Mouse (Mus musculus) heart, adult 2 months (tissue): Measurements from ENCODE around the gene Olfr773. TPM values are rescaled to one million over a fixed set of nuclear protein-coding genes. Genes with fewer than 3 reads are reported as not detected.
"Not testable (repeated sequence)": the region's sequence is repeated elsewhere in the genome, so short reads cannot be mapped to it uniquely, and the experiment has no call there.

Experiments used
- DNase-seq, 2 experiments: peaks; one replicate each; pipeline ENCODE4 v3.0.0; 2021
- H3K27ac ChIP-seq: fragments of 200-600 bp; 2 replicates; pipeline ENCODE4 v1.8.1; 2022
- H3K27me3 ChIP-seq: fragments of 200-500 bp; 2 replicates; pipeline ENCODE4 v1.6.1; 2012; ENCODE audit warnings: mild to moderate bottlenecking, low read length, inconsistent platforms, mixed read lengths; ENCODE audit not compliant: control insufficient read depth, insufficient read depth
- H3K36me3 ChIP-seq: fragments of 200-500 bp; 2 replicates; pipeline ENCODE4 v1.6.1; 2012; ENCODE audit warnings: low read length, inconsistent platforms; ENCODE audit not compliant: control insufficient read depth, insufficient read depth
- H3K4me1 ChIP-seq: fragments of 200-500 bp; 2 replicates; pipeline ENCODE4 v1.6.1; 2011; ENCODE audit warnings: low read length; ENCODE audit not compliant: control insufficient read depth, insufficient read depth
- H3K4me3 ChIP-seq: fragments of 200-600 bp; 2 replicates; pipeline ENCODE4 v1.8.1; 2022
- H3K79me2 ChIP-seq: fragments of 200-500 bp; replicated peaks from 2 replicates; pipeline ENCODE4 v1.6.1; 2012; ENCODE audit warnings: mild to moderate bottlenecking, inconsistent platforms, low read length, moderate library complexity, mixed read lengths; ENCODE audit not compliant: control insufficient read depth, insufficient read depth
- H3K9ac ChIP-seq: fragments of 200-500 bp; 2 replicates; pipeline ENCODE4 v1.6.1; 2012; ENCODE audit warnings: low read depth, mild to moderate bottlenecking, control low read depth, inconsistent platforms, low read length, mixed read lengths
- CTCF ChIP-seq: fragments of 200-600 bp; IDR thresholded peaks from 2 replicates; pipeline ENCODE4 v1.8.1; 2022; ENCODE audit warnings: antibody characterized with exemption, mild to moderate bottlenecking, moderate library complexity
- EP300 ChIP-seq: fragments of 200-500 bp; IDR thresholded peaks from 2 replicates; pipeline ENCODE4 v1.6.1; 2011; ENCODE audit warnings: low read depth, low read length, control low read depth; ENCODE audit not compliant: insufficient read depth
- POLR2A ChIP-seq: fragments of 200-500 bp; IDR thresholded peaks from 2 replicates; pipeline ENCODE4 v1.6.1; 2011; ENCODE audit warnings: mild to moderate bottlenecking, low read depth, low read length, control low read depth; ENCODE audit not compliant: insufficient read depth
- WGBS: fragments of 180-500 bp; shearing (Covaris S2); methylation state at CpG from one replicate; pipeline ENCODE4 v1.1.7; 2018; 5-methylcytosine and 5-hydroxymethylcytosine counted together
- intact Hi-C: fragments of 180-260 bp; cut with DNase I; formaldehyde crosslinking; loops from one replicate; pipeline ENCODE4 v1.15.1; 2025
- long read RNA-seq: library from polyadenylated mRNA; stranded (forward); transcript quantifications from one replicate; pipeline ENCODE4 v2.0.0, GENCODE M21; 2021
- polyA plus RNA-seq: library from polyadenylated mRNA; depleted of rRNA; stranded (reverse); fragments of >200 nt; gene quantifications from 2 replicates; pipeline ENCODE4 v1.2.3, GENCODE M21; 2012; rRNA removed
- total RNA-seq, 2 experiments: library from RNA; stranded (reverse); gene quantifications; 2 replicates each; pipeline ENCODE4 v1.2.3; 2021

Gene Olfr773
- total RNA-seq (not detected), polyA plus RNA-seq (not detected in 2 replicates)
- long read RNA-seq = 0 reads

DNA sequence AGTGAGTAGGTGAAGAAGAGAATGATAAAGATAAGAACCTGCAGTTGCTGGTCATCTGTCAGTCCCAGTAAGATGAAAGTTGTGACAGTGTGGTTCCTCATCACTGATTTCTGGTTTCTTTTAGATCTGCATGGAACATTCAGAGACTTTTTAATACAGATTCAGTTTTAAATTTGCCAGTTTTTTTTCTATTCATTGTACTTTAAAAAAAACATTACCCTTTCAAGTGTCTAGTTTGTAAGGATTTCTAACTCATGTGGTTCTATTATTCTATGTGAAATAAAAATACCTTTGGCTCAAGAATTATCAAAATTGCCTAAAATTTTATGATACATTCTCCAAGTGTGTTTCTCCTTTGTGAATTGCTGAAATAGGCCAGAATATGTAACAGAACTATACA, at the start of gene Olfr773:
Gene Olfr773 (minus strand): TSS at position 101 of the 400 bp plus-strand sequence.
- H3K9ac ChIP-seq, H3K36me3 ChIP-seq, H3K4me3 ChIP-seq, DNase-seq, H3K4me1 ChIP-seq, H3K79me2 ChIP-seq, H3K27ac ChIP-seq, H3K27me3 ChIP-seq, intact Hi-C loops: not testable (repeated sequence)

DNA sequence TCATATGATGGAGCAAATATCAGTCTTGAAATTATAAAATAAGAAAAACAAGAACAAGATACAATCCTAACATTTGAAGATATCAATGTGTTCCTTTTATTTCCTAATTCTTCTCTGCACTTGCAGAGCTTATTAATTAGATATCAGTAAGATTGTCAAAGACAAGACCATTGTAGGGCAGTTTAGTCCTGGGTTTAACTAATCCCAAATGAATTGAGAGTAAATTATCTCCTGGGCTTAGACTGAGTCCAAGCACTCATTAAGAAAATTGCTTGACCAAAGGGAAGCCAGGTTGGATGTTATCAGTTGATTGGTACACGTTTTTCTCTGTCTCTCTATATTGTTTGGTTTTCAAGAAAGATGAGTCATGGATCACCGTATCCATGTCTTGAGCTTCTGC, 48.7 kb upstream of the Olfr773 start, which contains the start of gene Olfr774:
Gene Olfr774 (plus strand): TSS at position 301 of the 400 bp plus-strand sequence.
- no peak for TF ChIP-seq CTCF
- no peak for TF ChIP-seq POLR2A
- no peak for TF ChIP-seq EP300
- no peaks in the 10 kb centered on the region for H3K36me3 ChIP-seq
- no peaks in the 10 kb centered on the region for H3K27me3 ChIP-seq
- H3K4me1 ChIP-seq = no peaks in the 10 kb centered on the region
- 55% methylated on average over 2 of the region's 2 CpGs for WGBS
- no peak for DNase-seq
- H3K79me2 ChIP-seq = no peaks in the 10 kb centered on the region
- no peak within 1 kb of the TSS for H3K9ac ChIP-seq
- no peak within 1 kb of the TSS for H3K4me3 ChIP-seq
- intact Hi-C loops = no loop called here
- H3K27ac ChIP-seq = no peak within 1 kb of the TSS

DNA sequence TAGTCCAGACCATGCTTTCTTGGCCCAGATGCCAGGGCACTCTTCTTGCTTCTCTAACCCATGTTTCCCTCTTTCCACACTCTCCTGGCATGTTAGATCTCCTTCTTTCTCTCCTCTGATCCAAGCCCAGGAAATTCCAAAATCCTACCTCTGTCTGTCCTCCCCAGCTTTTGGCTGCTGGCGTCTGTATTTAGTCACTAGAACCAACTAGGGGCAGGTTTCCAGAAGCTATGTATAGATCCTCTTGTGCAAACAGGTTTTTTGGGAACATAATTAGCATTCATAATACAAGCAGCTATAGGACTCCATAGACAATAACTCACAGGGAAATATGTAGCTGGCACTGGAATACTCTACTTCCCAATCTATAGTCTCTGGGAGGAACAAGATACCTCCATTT, 43.5 kb upstream of the Olfr773 start:
- no peak overlapping the region for H3K4me3 ChIP-seq
- 54% methylated on average over 1 of the region's 1 CpGs for WGBS
- TF ChIP-seq EP300 (no peak), CTCF (no peak), POLR2A (no peak)
- no peaks in the 10 kb centered on the region for H3K27me3 ChIP-seq
- intact Hi-C loops = no loop called here
- H3K27ac ChIP-seq = no peak overlapping the region
- H3K9ac ChIP-seq = no peak overlapping the region
- no peak for DNase-seq
- no peaks in the 10 kb centered on the region for H3K36me3 ChIP-seq
- H3K79me2 ChIP-seq = no peaks in the 10 kb centered on the region
- no peaks in the 10 kb centered on the region for H3K4me1 ChIP-seq

DNA sequence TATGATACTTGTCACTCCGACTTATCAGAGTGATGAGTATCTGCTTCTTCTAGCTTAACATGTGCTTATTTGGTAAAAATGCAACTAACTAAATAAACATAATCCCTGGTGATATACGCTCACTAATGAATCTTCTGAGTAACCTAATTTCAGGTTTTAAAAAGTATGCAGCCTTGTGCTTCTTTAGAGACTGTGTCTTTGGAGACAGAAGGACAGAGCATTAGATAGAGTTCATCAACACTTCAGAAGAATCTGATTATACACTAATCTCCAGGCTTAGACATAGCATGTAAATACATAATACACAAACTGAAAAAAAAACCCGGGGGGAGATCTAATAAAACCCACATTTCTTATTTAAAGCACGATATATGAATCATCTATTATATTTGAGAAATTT, 9.4 kb downstream of the Olfr773 start, which contains the start of gene Olfr772:
Gene Olfr772 (minus strand): TSS at position 101 of the 400 bp plus-strand sequence.
- H3K9ac ChIP-seq, intact Hi-C loops, DNase-seq, H3K79me2 ChIP-seq, H3K36me3 ChIP-seq, H3K4me3 ChIP-seq, H3K27me3 ChIP-seq, H3K27ac ChIP-seq, H3K4me1 ChIP-seq: not testable (repeated sequence)
- WGBS = 75% methylated on average over 4 of the region's 4 CpGs

DNA sequence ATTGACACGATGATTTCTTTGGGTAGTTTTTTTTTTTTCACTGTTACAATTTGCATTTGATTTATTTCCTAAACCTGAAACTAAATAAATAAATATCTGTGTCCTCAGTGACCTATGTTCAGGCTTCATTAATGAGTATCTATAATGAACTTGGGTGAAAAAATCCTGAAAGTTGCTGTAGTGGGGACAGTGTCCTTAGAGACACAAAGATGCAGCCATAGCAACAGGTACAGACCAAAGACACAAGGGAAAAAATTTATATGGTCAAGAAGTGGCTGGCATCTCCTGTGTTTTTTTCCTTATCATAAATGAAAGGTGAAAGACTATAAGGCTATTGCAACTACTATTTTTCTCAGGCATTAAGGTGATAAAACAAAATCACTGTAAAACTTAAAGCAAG, 22.6 kb downstream of the Olfr773 start, which contains the start of gene Olfr771:
Gene Olfr771 (minus strand): TSS at position 101 of the 400 bp plus-strand sequence.
- Histone ChIP-seq H3K36me3 (no peaks in the 10 kb centered on the region), H3K27ac (no peak within 1 kb of the TSS), H3K27me3 (no peaks in the 10 kb centered on the region), H3K4me3 (no peak within 1 kb of the TSS), H3K9ac (no peak within 1 kb of the TSS), H3K79me2 (no peaks in the 10 kb centered on the region), H3K4me1 (no peaks in the 10 kb centered on the region)
- WGBS = 65% methylated on average over 1 of the region's 1 CpGs
- intact Hi-C loops = no loop called here
- TF ChIP-seq EP300 (no peak), POLR2A (no peak), CTCF (no peak)
- no peak for DNase-seq

DNA sequence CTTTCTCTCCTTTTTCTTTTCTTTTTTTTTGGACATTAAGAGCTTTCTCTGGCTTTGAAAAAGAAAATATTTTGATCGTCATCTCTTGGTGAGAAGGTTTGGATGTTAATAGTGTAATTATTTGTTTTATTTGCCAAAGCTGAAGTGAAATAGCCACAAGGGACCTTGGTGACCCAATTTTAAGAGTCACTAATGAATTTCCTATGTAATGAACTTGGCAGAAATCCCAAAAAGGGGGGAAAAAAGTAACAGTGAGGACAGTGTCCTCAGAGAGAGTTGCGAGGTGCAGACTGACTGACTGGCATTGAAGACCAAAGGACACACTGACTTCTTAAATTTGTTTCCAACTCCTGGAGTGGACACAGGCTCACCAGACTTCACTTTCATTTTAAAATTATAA, 48.3 kb downstream of the Olfr773 start, which contains the start of gene Olfr770:
Gene Olfr770 (minus strand): TSS at position 101 of the 400 bp plus-strand sequence.
- Histone ChIP-seq H3K4me1 (no peaks in the 10 kb centered on the region), H3K9ac (no peak within 1 kb of the TSS), H3K27me3 (no peaks in the 10 kb centered on the region), H3K27ac (no peak within 1 kb of the TSS), H3K36me3 (no peaks in the 10 kb centered on the region), H3K79me2 (no peaks in the 10 kb centered on the region), H3K4me3 (no peak within 1 kb of the TSS)
- no peak for DNase-seq
- 61% methylated on average over 2 of the region's 2 CpGs for WGBS
- TF ChIP-seq CTCF (no peak), EP300 (no peak), POLR2A (no peak)
- intact Hi-C loops = no loop called here

Other genes starting within 250 kb of the Olfr773 start
- gene Mettl7b, start 226.4 kb downstream of the Olfr773 start, total RNA-seq = not detected
- gene Mettl7b, start 226.4 kb downstream of the Olfr773 start, polyA plus RNA-seq = 0.18 and 0.53 TPM in 2 replicates
- gene Olfr9, start 198.0 kb downstream of the Olfr773 start, total RNA-seq = not detected
- not detected in 2 replicates for gene Olfr9, start 198.0 kb downstream of the Olfr773 start, polyA plus RNA-seq
- gene Olfr763, start 176.6 kb downstream of the Olfr773 start, total RNA-seq = not detected
- gene Olfr763, start 176.6 kb downstream of the Olfr773 start, polyA plus RNA-seq = not detected in 2 replicates
- not detected for gene Olfr764-ps1, start 147.5 kb downstream of the Olfr773 start, total RNA-seq
- not detected in 2 replicates for gene Olfr764-ps1, start 147.5 kb downstream of the Olfr773 start, polyA plus RNA-seq
- not detected for gene Olfr765, start 137.4 kb downstream of the Olfr773 start, total RNA-seq
- gene Olfr765, start 137.4 kb downstream of the Olfr773 start, polyA plus RNA-seq = not detected in 2 replicates
- not detected for gene Olfr766-ps1, start 118.4 kb downstream of the Olfr773 start, total RNA-seq
- gene Olfr766-ps1, start 118.4 kb downstream of the Olfr773 start, polyA plus RNA-seq = not detected in 2 replicates
- gene Olfr767, start 104.5 kb downstream of the Olfr773 start, total RNA-seq = not detected
- gene Olfr767, start 104.5 kb downstream of the Olfr773 start, polyA plus RNA-seq = not detected in 2 replicates
- gene Olfr768, start 88.0 kb downstream of the Olfr773 start, total RNA-seq = not detected
- gene Olfr768, start 88.0 kb downstream of the Olfr773 start, polyA plus RNA-seq = not detected in 2 replicates
- gene Olfr769, start 69.6 kb downstream of the Olfr773 start, total RNA-seq = not detected
- not detected in 2 replicates for gene Olfr769, start 69.6 kb downstream of the Olfr773 start, polyA plus RNA-seq
- not detected for gene Olfr770, start 48.4 kb downstream of the Olfr773 start, total RNA-seq
- not detected in 2 replicates for gene Olfr770, start 48.4 kb downstream of the Olfr773 start, polyA plus RNA-seq
- gene Olfr771, start 22.7 kb downstream of the Olfr773 start, total RNA-seq = not detected
- not detected in 2 replicates for gene Olfr771, start 22.7 kb downstream of the Olfr773 start, polyA plus RNA-seq
- gene Olfr772, start 9.5 kb downstream of the Olfr773 start, total RNA-seq = not detected
- gene Olfr772, start 9.5 kb downstream of the Olfr773 start, polyA plus RNA-seq = not detected in 2 replicates
- not detected for gene Olfr774, start 48.8 kb upstream of the Olfr773 start, total RNA-seq
- gene Olfr774, start 48.8 kb upstream of the Olfr773 start, polyA plus RNA-seq = not detected in 2 replicates
- gene Olfr775, start 61.0 kb upstream of the Olfr773 start, total RNA-seq = not detected
- gene Olfr775, start 61.0 kb upstream of the Olfr773 start, polyA plus RNA-seq = not detected in 2 replicates
- gene Olfr776, start 71.7 kb upstream of the Olfr773 start, total RNA-seq = not detected
- not detected in 2 replicates for gene Olfr776, start 71.7 kb upstream of the Olfr773 start, polyA plus RNA-seq
- not detected for gene Olfr777, start 84.1 kb upstream of the Olfr773 start, total RNA-seq
- not detected in 2 replicates for gene Olfr777, start 84.1 kb upstream of the Olfr773 start, polyA plus RNA-seq
- gene Olfr780, start 130.7 kb upstream of the Olfr773 start, total RNA-seq = not detected
- not detected in 2 replicates for gene Olfr780, start 130.7 kb upstream of the Olfr773 start, polyA plus RNA-seq
- gene Olfr781, start 141.4 kb upstream of the Olfr773 start, total RNA-seq = not detected
- gene Olfr781, start 141.4 kb upstream of the Olfr773 start, polyA plus RNA-seq = not detected in 2 replicates
- not detected for gene Olfr782, start 161.4 kb upstream of the Olfr773 start, total RNA-seq
- gene Olfr782, start 161.4 kb upstream of the Olfr773 start, polyA plus RNA-seq = not detected in 2 replicates
- gene Olfr784, start 196.7 kb upstream of the Olfr773 start, total RNA-seq = under 1 TPM; 0.07 to 0.10 TPM
- 0.06 TPM in 1 of 2 replicates, not detected in the other for gene Olfr784, start 196.7 kb upstream of the Olfr773 start, polyA plus RNA-seq
- gene Olfr785, start 218.0 kb upstream of the Olfr773 start, total RNA-seq = not detected
- not detected in 2 replicates for gene Olfr785, start 218.0 kb upstream of the Olfr773 start, polyA plus RNA-seq
- not detected for gene Olfr786, start 239.9 kb upstream of the Olfr773 start, total RNA-seq
- gene Olfr786, start 239.9 kb upstream of the Olfr773 start, polyA plus RNA-seq = not detected in 2 replicates